Mouse (Mus musculus): ENCODE results near the gene Lrpprc.

Gene Lrpprc

GRCm38 (mm10) chr17:84753489-84753888 is 37.1 kb downstream of the Lrpprc start:
- Histone ChIP-seq H3K27me3 (ENCODE audit: insufficient read depth, low read length) (no peaks in the 10 kb centered on the region), H3K4me3 (replicated peaks; ENCODE audit: low read length) (no peak overlapping the region), H3K36me3 (ENCODE audit: insufficient read depth, low read length) (peaks cover 78% of the 10 kb centered on the region), H3K9me3 (ENCODE audit: low read length) (no peaks in the 10 kb centered on the region), H3K4me1 (replicated peaks; ENCODE audit: low read depth, low read length) (peaks cover 19% of the 10 kb centered on the region)
- no peak for TF ChIP-seq NANOG (IDR thresholded peaks at IDR 0.05; ENCODE audit: borderline replicate concordance, low read length)
- TF ChIP-seq POU5F1 (IDR thresholded peaks at IDR 0.05; ENCODE audit: borderline replicate concordance, low read length): no peak
- TF ChIP-seq CTCF (conservative IDR thresholded peaks at IDR 0.05; ENCODE audit: low read length): no peak

- Histone ChIP-seq H3K9me3 (ENCODE audit: low read length) (no peaks in the 10 kb centered on the region), H3K4me1 (replicated peaks; ENCODE audit: low read depth, low read length) (peaks cover 9% of the 10 kb centered on the region), H3K36me3 (ENCODE audit: insufficient read depth, low read length) (peaks cover 90% of the 10 kb centered on the region), H3K27me3 (ENCODE audit: insufficient read depth, low read length) (0 out of 2 replicates have a peak, but pooled peaks cover under 1% of the 10 kb centered on the region), H3K4me3 (replicated peaks; ENCODE audit: low read length) (no peak overlapping the region)
- no peak for TF ChIP-seq CTCF (conservative IDR thresholded peaks at IDR 0.05; ENCODE audit: low read length)
- TF ChIP-seq POU5F1 (IDR thresholded peaks at IDR 0.05; ENCODE audit: borderline replicate concordance, low read length): no peak
- no peak for TF ChIP-seq NANOG (IDR thresholded peaks at IDR 0.05; ENCODE audit: borderline replicate concordance, low read length)
Observed at GRCm38 (mm10) chr17:84752286-84752685, 38.3 kb downstream of the Lrpprc start.

- Histone ChIP-seq H3K36me3 (ENCODE audit: insufficient read depth, low read length) (peaks cover 90% of the 10 kb centered on the region), H3K9me3 (ENCODE audit: low read length) (no peaks in the 10 kb centered on the region), H3K4me1 (replicated peaks; ENCODE audit: low read depth, low read length) (peaks cover 6% of the 10 kb centered on the region), H3K27me3 (ENCODE audit: insufficient read depth, low read length) (0 out of 2 replicates have a peak, but pooled peaks cover 4% of the 10 kb centered on the region), H3K4me3 (replicated peaks; ENCODE audit: low read length) (no peak overlapping the region)
- no peak for TF ChIP-seq NANOG (IDR thresholded peaks at IDR 0.05; ENCODE audit: borderline replicate concordance, low read length)
- no peak for TF ChIP-seq CTCF (conservative IDR thresholded peaks at IDR 0.05; ENCODE audit: low read length)
- TF ChIP-seq POU5F1 (IDR thresholded peaks at IDR 0.05; ENCODE audit: borderline replicate concordance, low read length): no peak
Observed at GRCm38 (mm10) chr17:84751630-84752191, 38.9 kb downstream of the Lrpprc start.

- H3K4me1 ChIP-seq (replicated peaks; ENCODE audit: low read depth, low read length): peaks cover 13% of the 10 kb centered on the region
- H3K4me3 ChIP-seq (replicated peaks; ENCODE audit: low read length): no peak overlapping the region
- H3K27me3 ChIP-seq (ENCODE audit: insufficient read depth, low read length): 0 out of 2 replicates have a peak, but pooled peaks cover 6% of the 10 kb centered on the region
- TF ChIP-seq POU5F1 (IDR thresholded peaks at IDR 0.05; ENCODE audit: borderline replicate concordance, low read length) (no peak), CTCF (conservative IDR thresholded peaks at IDR 0.05; ENCODE audit: low read length) (no peak), NANOG (IDR thresholded peaks at IDR 0.05; ENCODE audit: borderline replicate concordance, low read length) (no peak)
- no peaks in the 10 kb centered on the region for H3K9me3 ChIP-seq (ENCODE audit: low read length)
- H3K36me3 ChIP-seq (ENCODE audit: insufficient read depth, low read length): peaks cover 86% of the 10 kb centered on the region
Observed at GRCm38 (mm10) chr17:84750130-84750529, 40.5 kb downstream of the Lrpprc start.

- Histone ChIP-seq H3K9me3 (ENCODE audit: low read length) (no peaks in the 10 kb centered on the region), H3K4me3 (replicated peaks; ENCODE audit: low read length) (no peak overlapping the region), H3K27me3 (ENCODE audit: insufficient read depth, low read length) (0 out of 2 replicates have a peak, but pooled peaks cover 7% of the 10 kb centered on the region), H3K4me1 (replicated peaks; ENCODE audit: low read depth, low read length) (peaks cover 21% of the 10 kb centered on the region), H3K36me3 (ENCODE audit: insufficient read depth, low read length) (peaks cover 81% of the 10 kb centered on the region)
- no peak for TF ChIP-seq CTCF (conservative IDR thresholded peaks at IDR 0.05; ENCODE audit: low read length)
- no peak for TF ChIP-seq POU5F1 (IDR thresholded peaks at IDR 0.05; ENCODE audit: borderline replicate concordance, low read length)
- no peak for TF ChIP-seq NANOG (IDR thresholded peaks at IDR 0.05; ENCODE audit: borderline replicate concordance, low read length)
Observed at GRCm38 (mm10) chr17:84749297-84749696, 41.3 kb downstream of the Lrpprc start.

- Histone ChIP-seq H3K36me3 (ENCODE audit: insufficient read depth, low read length) (peaks cover 72% of the 10 kb centered on the region), H3K4me3 (replicated peaks; ENCODE audit: low read length) (no peak overlapping the region), H3K4me1 (replicated peaks; ENCODE audit: low read depth, low read length) (peaks cover 26% of the 10 kb centered on the region), H3K9me3 (ENCODE audit: low read length) (no peaks in the 10 kb centered on the region), H3K27me3 (ENCODE audit: insufficient read depth, low read length) (0 out of 2 replicates have a peak, but pooled peaks cover 8% of the 10 kb centered on the region)
- no peak for TF ChIP-seq POU5F1 (IDR thresholded peaks at IDR 0.05; ENCODE audit: borderline replicate concordance, low read length)
- TF ChIP-seq NANOG (IDR thresholded peaks at IDR 0.05; ENCODE audit: borderline replicate concordance, low read length): no peak
- TF ChIP-seq CTCF (conservative IDR thresholded peaks at IDR 0.05; ENCODE audit: low read length): no peak
Observed at GRCm38 (mm10) chr17:84748152-84748682, 42.4 kb downstream of the Lrpprc start.

GRCm38 (mm10) chr17:84747212-84747611 is 43.4 kb downstream of the Lrpprc start:
- Histone ChIP-seq H3K36me3 (ENCODE audit: insufficient read depth, low read length) (peaks cover 72% of the 10 kb centered on the region), H3K4me3 (replicated peaks; ENCODE audit: low read length) (no peak overlapping the region), H3K27me3 (ENCODE audit: insufficient read depth, low read length) (0 out of 2 replicates have a peak, but pooled peaks cover 10% of the 10 kb centered on the region), H3K4me1 (replicated peaks; ENCODE audit: low read depth, low read length) (peaks cover 34% of the 10 kb centered on the region), H3K9me3 (ENCODE audit: low read length) (no peaks in the 10 kb centered on the region)
- TF ChIP-seq CTCF (conservative IDR thresholded peaks at IDR 0.05; ENCODE audit: low read length) (no peak), POU5F1 (IDR thresholded peaks at IDR 0.05; ENCODE audit: borderline replicate concordance, low read length) (no peak), NANOG (IDR thresholded peaks at IDR 0.05; ENCODE audit: borderline replicate concordance, low read length) (no peak)

GRCm38 (mm10) chr17:84745001-84745400 is 45.6 kb downstream of the Lrpprc start:
- H3K4me3 ChIP-seq (replicated peaks; ENCODE audit: low read length): no peak overlapping the region
- no peaks in the 10 kb centered on the region for H3K9me3 ChIP-seq (ENCODE audit: low read length)
- H3K27me3 ChIP-seq (ENCODE audit: insufficient read depth, low read length): 0 out of 2 replicates have a peak, but pooled peaks cover 10% of the 10 kb centered on the region
- peaks cover 28% of the 10 kb centered on the region for H3K4me1 ChIP-seq (replicated peaks; ENCODE audit: low read depth, low read length)
- H3K36me3 ChIP-seq (ENCODE audit: insufficient read depth, low read length): peaks cover 54% of the 10 kb centered on the region
- TF ChIP-seq NANOG (IDR thresholded peaks at IDR 0.05; ENCODE audit: borderline replicate concordance, low read length) (peak; percentile 92), POU5F1 (IDR thresholded peaks at IDR 0.05; ENCODE audit: borderline replicate concordance, low read length) (no peak), CTCF (conservative IDR thresholded peaks at IDR 0.05; ENCODE audit: low read length) (no peak)
